Mouse (Mus musculus): ENCODE results near the gene Smg1. TPM values are rescaled to one million over a fixed set of nuclear protein-coding genes. Genes with fewer than 3 reads are reported as not detected.

Gene Smg1
- polyA plus RNA-seq, 1 experiment from 2014 or later = 14.2 TPM

- peak overlapping the region; percentile 74 for H3K27ac ChIP-seq (ENCODE audit: low read length)
These were observed 9.5 kb upstream of the Smg1 start for GRCm38 (mm10) chr7:118252979-118253378.

GRCm38 (mm10) chr7:118252349-118252748 lies 8.9 kb upstream of the Smg1 start:
- H3K9ac ChIP-seq (ENCODE audit: low read length) = no peak overlapping the region
- peak overlapping the region; percentile 74 for H3K27ac ChIP-seq (ENCODE audit: low read length)
- peak; percentile 71 for ATAC-seq (ENCODE audit: insufficient read depth, low FRiP score)
- H3K36me3 ChIP-seq (ENCODE audit: control insufficient read depth, insufficient read depth, low read length) = no peaks in the 10 kb centered on the region
- WGBS = 22% methylated on average over 4 of the region's 4 CpGs
- H3K4me3 ChIP-seq (replicated peaks; ENCODE audit: low read length) = no peak overlapping the region
- no peaks in the 10 kb centered on the region for H3K9me3 ChIP-seq (replicated peaks; ENCODE audit: control insufficient read depth, low read length)
- 0 out of 2 replicates have a peak, but pooled peaks cover 8% of the 10 kb centered on the region for H3K4me1 ChIP-seq (ENCODE audit: control insufficient read depth, insufficient read depth, low read length)
- no peaks in the 10 kb centered on the region for H3K27me3 ChIP-seq (ENCODE audit: control insufficient read depth, insufficient read depth, low read length)
- no peak overlapping the region for H3K4me2 ChIP-seq (ENCODE audit: low read depth, low read length)

More at GRCm38 (mm10) chr7:118252979-118253378, 9.5 kb upstream of the Smg1 start:
- no peak overlapping the region for H3K9ac ChIP-seq (ENCODE audit: low read length)
- H3K4me2 ChIP-seq (ENCODE audit: low read depth, low read length) = no peak overlapping the region
- WGBS = 79% methylated on average over 3 of the region's 3 CpGs
- H3K36me3 ChIP-seq (ENCODE audit: control insufficient read depth, insufficient read depth, low read length) = no peaks in the 10 kb centered on the region
- no peaks in the 10 kb centered on the region for H3K9me3 ChIP-seq (replicated peaks; ENCODE audit: control insufficient read depth, low read length)
- H3K27me3 ChIP-seq (ENCODE audit: control insufficient read depth, insufficient read depth, low read length) = no peaks in the 10 kb centered on the region
- 0 out of 2 replicates have a peak, but pooled peaks cover 8% of the 10 kb centered on the region for H3K4me1 ChIP-seq (ENCODE audit: control insufficient read depth, insufficient read depth, low read length)
- no peak for ATAC-seq (ENCODE audit: insufficient read depth, low FRiP score)
- no peak overlapping the region for H3K4me3 ChIP-seq (replicated peaks; ENCODE audit: low read length)

- H3K27me3 ChIP-seq (ENCODE audit: control insufficient read depth, insufficient read depth, low read length) = no peaks in the 10 kb centered on the region
- H3K4me1 ChIP-seq (ENCODE audit: control insufficient read depth, insufficient read depth, low read length) = 0 out of 2 replicates have a peak, but pooled peaks cover 8% of the 10 kb centered on the region
- H3K27ac ChIP-seq (ENCODE audit: low read length) = peak overlapping the region; percentile 88
- 84% methylated on average over 2 of the region's 2 CpGs for WGBS
- no peak for ATAC-seq (ENCODE audit: insufficient read depth, low FRiP score)
- no peaks in the 10 kb centered on the region for H3K9me3 ChIP-seq (replicated peaks; ENCODE audit: control insufficient read depth, low read length)
- no peak overlapping the region for H3K4me2 ChIP-seq (ENCODE audit: low read depth, low read length)
- no peak overlapping the region for H3K9ac ChIP-seq (ENCODE audit: low read length)
- H3K36me3 ChIP-seq (ENCODE audit: control insufficient read depth, insufficient read depth, low read length) = no peaks in the 10 kb centered on the region
- H3K4me3 ChIP-seq (replicated peaks; ENCODE audit: low read length) = no peak overlapping the region
These were observed 8.1 kb upstream of the Smg1 start for GRCm38 (mm10) chr7:118251392-118252170.

DNA sequence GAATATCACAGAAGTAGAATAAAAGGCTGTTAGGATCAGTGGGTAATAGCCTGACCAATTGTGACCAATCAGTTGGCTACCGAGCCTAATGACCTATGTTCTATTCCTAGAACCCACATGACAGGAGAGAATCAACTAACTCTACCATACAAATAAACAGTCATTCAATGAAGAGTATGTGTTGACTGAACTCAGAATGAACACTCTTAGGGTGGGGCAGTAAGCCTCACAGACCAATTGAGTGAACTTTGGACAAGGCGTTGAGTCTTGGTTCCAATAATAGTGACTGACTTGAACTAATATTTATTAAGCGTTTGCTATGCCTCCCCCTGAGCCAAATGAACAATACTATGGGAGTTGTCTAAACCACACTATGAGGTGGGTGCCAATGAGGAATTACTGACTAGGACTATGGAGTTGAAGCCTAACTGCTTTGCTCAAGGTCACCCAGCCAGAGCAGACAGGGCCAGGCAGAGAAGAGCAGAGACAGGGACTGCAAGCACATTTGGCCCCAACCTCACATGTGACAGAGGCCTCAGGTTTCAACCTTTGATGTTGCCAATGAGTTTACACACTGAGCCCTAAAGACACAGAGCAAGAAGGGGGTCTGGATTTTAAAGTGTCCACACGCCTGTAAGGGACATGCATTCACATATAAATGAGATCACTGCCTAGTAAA lies 7.2 kb upstream of the Smg1 start:
- H3K9me3 ChIP-seq (replicated peaks; ENCODE audit: control insufficient read depth, low read length) = no peaks in the 10 kb centered on the region
- no peak overlapping the region for H3K9ac ChIP-seq (ENCODE audit: low read length)
- 0 out of 2 replicates have a peak, but pooled peaks cover 8% of the 10 kb centered on the region for H3K4me1 ChIP-seq (ENCODE audit: control insufficient read depth, insufficient read depth, low read length)
- H3K4me2 ChIP-seq (ENCODE audit: low read depth, low read length) = no peak overlapping the region
- ATAC-seq (ENCODE audit: insufficient read depth, low FRiP score) = peak; percentile 74
- WGBS = 49% methylated on average over 4 of the region's 4 CpGs
- H3K27ac ChIP-seq (ENCODE audit: low read length) = peak overlapping the region; percentile 87
- no peak overlapping the region for H3K4me3 ChIP-seq (replicated peaks; ENCODE audit: low read length)
- H3K36me3 ChIP-seq (ENCODE audit: control insufficient read depth, insufficient read depth, low read length) = no peaks in the 10 kb centered on the region
- no peaks in the 10 kb centered on the region for H3K27me3 ChIP-seq (ENCODE audit: control insufficient read depth, insufficient read depth, low read length)

GRCm38 (mm10) chr7:118249563-118249962 lies 6.1 kb upstream of the Smg1 start:
- H3K4me2 ChIP-seq (ENCODE audit: low read depth, low read length) = no peak overlapping the region
- H3K9me3 ChIP-seq (replicated peaks; ENCODE audit: control insufficient read depth, low read length) = no peaks in the 10 kb centered on the region
- H3K4me1 ChIP-seq (ENCODE audit: control insufficient read depth, insufficient read depth, low read length) = 0 out of 2 replicates have a peak, but pooled peaks cover 8% of the 10 kb centered on the region
- 85% methylated on average over 2 of the region's 2 CpGs for WGBS
- no peak for ATAC-seq (ENCODE audit: insufficient read depth, low FRiP score)
- H3K27ac ChIP-seq (ENCODE audit: low read length) = no peak overlapping the region
- H3K36me3 ChIP-seq (ENCODE audit: control insufficient read depth, insufficient read depth, low read length) = no peaks in the 10 kb centered on the region
- H3K9ac ChIP-seq (ENCODE audit: low read length) = no peak overlapping the region
- H3K4me3 ChIP-seq (replicated peaks; ENCODE audit: low read length) = no peak overlapping the region
- H3K27me3 ChIP-seq (ENCODE audit: control insufficient read depth, insufficient read depth, low read length) = no peaks in the 10 kb centered on the region

DNA sequence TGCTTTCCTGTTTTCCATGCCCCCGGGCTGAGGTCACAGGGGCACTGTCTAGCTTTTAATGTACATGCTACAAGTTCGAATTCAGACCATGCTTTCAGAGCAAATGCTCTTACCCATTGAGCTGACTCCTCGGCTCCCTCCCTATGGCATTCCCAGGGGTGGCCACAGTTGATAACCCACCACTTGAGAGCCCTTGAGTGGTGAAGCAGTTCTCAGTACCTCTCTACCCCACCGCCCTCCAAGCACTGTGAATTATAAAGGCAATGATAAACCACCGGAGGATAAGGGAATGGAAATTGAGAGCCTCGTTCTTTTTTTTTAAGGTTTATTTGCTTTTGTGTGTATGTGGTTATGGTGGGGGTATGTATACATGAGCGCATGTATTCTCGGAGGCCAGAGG lies 4.6 kb upstream of the Smg1 start:
- Histone ChIP-seq H3K36me3 (ENCODE audit: control insufficient read depth, insufficient read depth, low read length) (no peaks in the 10 kb centered on the region), H3K27ac (ENCODE audit: low read length) (no peak overlapping the region), H3K4me1 (ENCODE audit: control insufficient read depth, insufficient read depth, low read length) (0 out of 2 replicates have a peak, but pooled peaks cover under 1% of the 10 kb centered on the region), H3K4me3 (replicated peaks; ENCODE audit: low read length) (no peak overlapping the region), H3K9ac (ENCODE audit: low read length) (no peak overlapping the region), H3K27me3 (ENCODE audit: control insufficient read depth, insufficient read depth, low read length) (no peaks in the 10 kb centered on the region), H3K9me3 (replicated peaks; ENCODE audit: control insufficient read depth, low read length) (no peaks in the 10 kb centered on the region), H3K4me2 (ENCODE audit: low read depth, low read length) (no peak overlapping the region)
- WGBS = 74% methylated on average over 8 of the region's 8 CpGs
- no peak for ATAC-seq (ENCODE audit: insufficient read depth, low FRiP score)

GRCm38 (mm10) chr7:118245260-118245659 lies 1.8 kb upstream of the Smg1 start:
- no peaks in the 10 kb centered on the region for H3K36me3 ChIP-seq (ENCODE audit: control insufficient read depth, insufficient read depth, low read length)
- no peak for ATAC-seq (ENCODE audit: insufficient read depth, low FRiP score)
- WGBS = 97% methylated on average over 3 of the region's 3 CpGs
- no peaks in the 10 kb centered on the region for H3K9me3 ChIP-seq (replicated peaks; ENCODE audit: control insufficient read depth, low read length)
- no peak overlapping the region for H3K4me2 ChIP-seq (ENCODE audit: low read depth, low read length)
- H3K9ac ChIP-seq (ENCODE audit: low read length) = no peak overlapping the region
- H3K27ac ChIP-seq (ENCODE audit: low read length) = no peak overlapping the region
- H3K4me1 ChIP-seq (ENCODE audit: control insufficient read depth, insufficient read depth, low read length) = peaks cover 11% of the 10 kb centered on the region
- H3K4me3 ChIP-seq (replicated peaks; ENCODE audit: low read length) = no peak overlapping the region
- H3K27me3 ChIP-seq (ENCODE audit: control insufficient read depth, insufficient read depth, low read length) = no peaks in the 10 kb centered on the region

GRCm38 (mm10) chr7:118242911-118243412 lies 508 bp downstream of the Smg1 start:
- Histone ChIP-seq H3K9me3 (replicated peaks; ENCODE audit: control insufficient read depth, low read length) (no peaks in the 10 kb centered on the region), H3K4me3 (replicated peaks; ENCODE audit: low read length) (peak overlapping the region; percentile 98), H3K9ac (ENCODE audit: low read length) (peak overlapping the region; percentile 98), H3K36me3 (ENCODE audit: control insufficient read depth, insufficient read depth, low read length) (no peaks in the 10 kb centered on the region), H3K4me1 (ENCODE audit: control insufficient read depth, insufficient read depth, low read length) (peaks cover 11% of the 10 kb centered on the region), H3K27ac (ENCODE audit: low read length) (peak overlapping the region; percentile 99), H3K27me3 (ENCODE audit: control insufficient read depth, insufficient read depth, low read length) (no peaks in the 10 kb centered on the region), H3K4me2 (ENCODE audit: low read depth, low read length) (peak overlapping the region; percentile 74)
- WGBS = under 1% methylated on average over 50 of the region's 50 CpGs
- peak; percentile 19 for ATAC-seq (ENCODE audit: insufficient read depth, low FRiP score)

DNA sequence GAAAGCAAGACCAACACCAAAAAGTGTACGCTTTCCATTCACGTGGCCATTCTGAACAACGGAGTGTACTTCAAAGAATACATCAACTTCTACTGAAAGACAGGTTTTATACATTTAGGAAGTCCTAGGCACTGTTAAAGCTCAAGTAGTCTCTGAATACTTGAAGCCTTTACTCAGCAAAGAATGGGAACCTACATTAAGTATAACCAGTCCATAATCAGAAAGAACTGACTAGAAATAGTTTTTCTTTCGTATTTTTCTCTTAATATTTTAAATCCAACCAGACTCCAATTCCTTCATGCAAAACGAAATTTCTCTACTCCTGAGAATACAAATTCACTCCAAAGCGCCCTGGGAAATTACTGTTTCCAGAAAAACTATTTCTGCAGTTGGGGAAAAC lies 1.2 kb downstream of the Smg1 start:
- Histone ChIP-seq H3K36me3 (ENCODE audit: control insufficient read depth, insufficient read depth, low read length) (no peaks in the 10 kb centered on the region), H3K4me2 (ENCODE audit: low read depth, low read length) (peak overlapping the region; percentile 74), H3K4me1 (ENCODE audit: control insufficient read depth, insufficient read depth, low read length) (peaks cover 11% of the 10 kb centered on the region), H3K9me3 (replicated peaks; ENCODE audit: control insufficient read depth, low read length) (no peaks in the 10 kb centered on the region), H3K27me3 (ENCODE audit: control insufficient read depth, insufficient read depth, low read length) (no peaks in the 10 kb centered on the region), H3K9ac (ENCODE audit: low read length) (peak overlapping the region; percentile 98), H3K4me3 (replicated peaks; ENCODE audit: low read length) (peak overlapping the region; percentile 98), H3K27ac (ENCODE audit: low read length) (peak overlapping the region; percentile 99)
- ATAC-seq (ENCODE audit: insufficient read depth, low FRiP score) = no peak
- WGBS = 12% methylated on average over 6 of the region's 6 CpGs

Measured in stomach, embryonic 16.5 days (tissue).